Mouse (Mus musculus) kidney, postnatal 10 days (tissue): ENCODE results near the gene Lrfn3.

Source experiments
- DNase-seq: peaks from one replicate; pipeline ENCODE4 v3.0.0; 2021; ENCODE audit warnings: mixed read lengths

The Lrfn3 gene

DNA sequence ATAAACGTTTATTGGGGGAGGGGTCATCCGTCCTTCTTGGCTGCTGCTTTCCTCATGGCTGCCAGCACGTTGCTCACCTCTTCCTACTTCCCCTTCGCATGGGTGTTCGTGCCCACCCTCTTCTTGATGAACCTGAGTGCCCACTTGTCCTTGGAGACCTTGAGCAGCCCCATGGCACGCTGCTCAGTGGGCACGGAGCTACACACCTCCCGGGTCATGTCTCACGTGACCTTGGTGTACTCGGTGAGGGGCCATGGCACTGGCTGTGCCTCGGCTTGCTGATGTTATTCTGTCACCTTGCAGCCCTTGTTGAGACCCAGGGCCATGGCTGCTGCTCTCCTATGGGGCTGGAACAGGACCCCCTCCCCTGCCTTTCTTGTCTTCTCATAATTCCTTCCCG, 52.4 kb downstream of the Lrfn3 start:
- DNase-seq, result no peak

DNA sequence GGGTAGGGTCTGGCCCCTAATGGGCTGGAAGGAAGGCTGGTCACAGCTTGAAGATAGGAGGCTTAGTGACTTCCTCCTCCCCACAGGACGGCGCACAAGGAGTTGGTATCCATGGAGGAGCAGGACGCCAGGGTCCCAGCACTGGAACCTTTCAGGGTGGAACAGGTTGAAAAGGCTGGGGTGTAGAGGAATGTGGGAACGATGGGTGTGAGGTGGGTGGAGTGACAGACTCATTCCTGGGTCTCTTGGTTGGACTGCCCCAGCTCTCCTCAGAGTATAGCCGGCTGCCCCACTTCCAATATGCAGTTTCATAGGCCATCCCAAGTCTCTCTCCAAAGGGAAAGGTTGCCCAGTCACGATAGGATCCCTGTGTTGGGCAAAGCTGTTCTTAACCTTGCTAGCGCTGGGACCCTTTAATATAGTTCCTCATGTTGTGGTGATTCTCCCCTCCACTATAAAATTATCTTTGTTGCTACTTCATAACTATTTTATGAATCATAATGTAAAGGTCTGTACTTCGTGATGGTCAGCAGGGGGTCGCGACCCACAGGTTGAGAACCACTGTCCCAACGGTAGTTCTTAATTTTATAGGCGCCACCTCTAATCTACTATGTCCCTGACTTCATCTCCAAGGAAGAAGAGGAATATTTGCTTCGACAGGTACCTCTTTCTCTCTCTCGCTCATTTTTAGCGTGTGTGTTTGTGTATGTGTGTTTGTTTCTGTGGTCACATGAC, 53.0 kb downstream of the Lrfn3 start:
- no peak for DNase-seq

DNA sequence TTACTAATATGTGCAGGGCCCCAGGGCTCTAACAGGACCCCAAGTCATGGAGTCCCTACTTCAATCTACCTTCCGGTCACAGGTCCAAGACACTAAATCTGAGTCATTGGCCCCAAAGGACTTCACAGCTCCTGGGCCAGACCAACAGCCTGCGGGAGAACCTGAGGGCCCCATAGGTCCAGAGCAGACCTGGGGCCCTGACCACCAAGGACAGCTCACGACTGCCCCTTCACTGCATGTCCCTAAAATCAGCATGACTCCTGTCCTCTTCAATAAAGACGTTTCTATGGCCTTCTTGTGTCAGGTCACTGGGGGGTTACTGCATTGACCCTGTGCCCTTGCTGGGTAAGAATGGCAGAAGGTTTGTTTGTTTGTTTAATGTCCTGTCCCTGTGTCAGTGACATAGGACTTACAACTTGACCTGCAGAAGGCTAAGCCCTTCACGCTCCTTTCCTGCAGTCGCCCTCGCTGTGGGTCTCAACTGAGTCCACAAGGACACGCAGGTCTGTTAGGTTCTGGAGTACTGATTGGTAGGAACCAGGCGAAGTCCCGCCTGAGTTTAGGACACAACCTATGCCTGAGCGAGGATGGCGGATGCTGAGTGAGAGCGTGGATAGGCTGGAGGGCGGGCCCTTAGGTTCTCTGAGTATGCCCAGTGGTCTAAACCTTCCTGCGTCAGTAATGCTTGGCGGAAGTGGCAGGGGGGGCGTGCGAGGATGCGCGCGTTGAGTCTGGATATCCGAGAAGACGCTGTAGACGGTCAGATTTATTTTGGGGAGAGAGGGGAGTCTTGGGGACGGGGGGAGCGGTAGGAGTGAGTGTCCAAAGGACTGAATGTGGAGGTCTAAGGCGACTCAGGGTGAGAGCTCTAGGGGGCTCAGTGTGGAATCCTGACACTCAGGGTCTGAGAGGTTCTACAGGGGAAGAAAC, 54.2 kb downstream of the Lrfn3 start, which contains the start of gene Alkbh6:
Gene Alkbh6, plus strand, starts transcription at position 642 of the 930 bp plus-strand sequence.
- DNase-seq, result peak; percentile 95

DNA sequence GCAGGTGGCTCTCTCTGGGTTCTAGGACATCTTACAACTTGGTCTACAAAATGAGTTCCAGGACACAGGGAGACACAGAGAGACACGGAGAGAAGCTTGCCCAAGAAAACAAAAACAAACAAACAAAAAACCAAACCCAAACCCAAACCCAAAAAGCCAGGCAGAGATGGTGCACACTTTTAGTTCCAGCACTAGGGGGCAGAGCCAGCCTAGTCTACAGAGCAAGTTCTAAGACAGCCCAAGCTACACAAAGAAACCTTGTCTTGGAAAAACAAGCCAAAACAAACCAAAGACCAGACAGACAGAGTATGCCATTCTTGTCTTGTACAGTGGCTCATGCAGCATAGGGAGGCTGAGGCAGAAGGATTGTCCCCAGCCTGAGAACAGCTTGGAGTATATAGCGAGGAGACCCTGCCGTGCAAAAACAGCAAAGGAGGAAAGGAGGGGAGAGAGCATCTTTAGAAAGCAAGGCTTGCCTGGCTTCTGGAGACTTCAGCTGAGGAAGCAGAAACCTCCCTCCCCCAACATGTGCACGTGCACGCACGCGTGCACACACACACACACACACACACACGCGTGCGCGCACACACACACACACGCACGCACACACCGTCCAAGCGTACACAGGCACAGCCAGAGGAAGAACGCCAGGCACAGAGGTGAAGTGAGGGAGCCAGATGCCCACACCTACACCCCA, 56.3 kb downstream of the Lrfn3 start:
- no peak for DNase-seq
